Mouse (Mus musculus): ENCODE measurements around the gene Ppp2r5a.
A peak's percentile ranks its signal among the peaks of the same experiment; 100 is the strongest.

Gene Ppp2r5a

GRCm38 (mm10) chr1:191380843-191381242, 22.2 kb downstream of the Ppp2r5a start:
- no peak for ATAC-seq (ENCODE audit: low TSS enrichment)

- ATAC-seq (ENCODE audit: low TSS enrichment), result no peak
Observed at GRCm38 (mm10) chr1:191378080-191378479, 25.0 kb downstream of the Ppp2r5a start.

GRCm38 (mm10) chr1:191375644-191375998, 27.5 kb downstream of the Ppp2r5a start:
- ATAC-seq (ENCODE audit: low TSS enrichment), result no peak

- ATAC-seq (ENCODE audit: low TSS enrichment), result peak; percentile 31
Observed at GRCm38 (mm10) chr1:191374993-191375643, 28.0 kb downstream of the Ppp2r5a start.

GRCm38 (mm10) chr1:191369140-191369539, 33.9 kb downstream of the Ppp2r5a start:
- no peak for ATAC-seq (ENCODE audit: low TSS enrichment)

GRCm38 (mm10) chr1:191368193-191368592, 34.9 kb downstream of the Ppp2r5a start:
- ATAC-seq (ENCODE audit: low TSS enrichment), result no peak

- ATAC-seq (ENCODE audit: low TSS enrichment), result no peak
Observed at GRCm38 (mm10) chr1:191364477-191364876, 38.6 kb downstream of the Ppp2r5a start.

GRCm38 (mm10) chr1:191362412-191362811, 40.7 kb downstream of the Ppp2r5a start:
- no peak for ATAC-seq (ENCODE audit: low TSS enrichment)

GRCm38 (mm10) chr1:191359478-191359877, 43.6 kb downstream of the Ppp2r5a start:
- ATAC-seq (ENCODE audit: low TSS enrichment), result no peak

GRCm38 (mm10) chr1:191356936-191357335, 46.1 kb downstream of the Ppp2r5a start:
- no peak for ATAC-seq (ENCODE audit: low TSS enrichment)

GRCm38 (mm10) chr1:191353836-191354235, 49.2 kb downstream of the Ppp2r5a start:
- ATAC-seq (ENCODE audit: low TSS enrichment), result no peak

- ATAC-seq (ENCODE audit: low TSS enrichment), result peak; percentile 47; the same call in 1 of the 2 replicates
Observed at GRCm38 (mm10) chr1:191352786-191353488, 50.1 kb downstream of the Ppp2r5a start.

GRCm38 (mm10) chr1:191350355-191350754, 52.7 kb downstream of the Ppp2r5a start:
- no peak for ATAC-seq (ENCODE audit: low TSS enrichment)

GRCm38 (mm10) chr1:191349486-191350037, 53.5 kb downstream of the Ppp2r5a start:
- ATAC-seq (ENCODE audit: low TSS enrichment), result no peak

GRCm38 (mm10) chr1:191348996-191349395, 54.1 kb downstream of the Ppp2r5a start:
- no peak for ATAC-seq (ENCODE audit: low TSS enrichment)

- no peak for ATAC-seq (ENCODE audit: low TSS enrichment)
Observed at GRCm38 (mm10) chr1:191348592-191348991, 54.5 kb downstream of the Ppp2r5a start.

GRCm38 (mm10) chr1:191347602-191348001, 55.5 kb downstream of the Ppp2r5a start:
- ATAC-seq (ENCODE audit: low TSS enrichment), result no peak

GRCm38 (mm10) chr1:191340530-191340929, 62.5 kb downstream of the Ppp2r5a start:
- 0 out of 2 replicates have a peak, but pooled peaks have one; percentile 45 for ATAC-seq (ENCODE audit: low TSS enrichment)

- ATAC-seq (ENCODE audit: low TSS enrichment), result no peak
Observed at GRCm38 (mm10) chr1:191339876-191340275, 63.2 kb downstream of the Ppp2r5a start.

- ATAC-seq (ENCODE audit: low TSS enrichment), result no peak
Observed at GRCm38 (mm10) chr1:191334500-191334899, 68.6 kb downstream of the Ppp2r5a start.

- ATAC-seq (ENCODE audit: low TSS enrichment), result no peak
Observed at GRCm38 (mm10) chr1:191330356-191330755, 72.7 kb downstream of the Ppp2r5a start.

- ATAC-seq (ENCODE audit: low TSS enrichment), result no peak
Observed at GRCm38 (mm10) chr1:191328019-191328441, 75.0 kb downstream of the Ppp2r5a start.

- no peak for ATAC-seq (ENCODE audit: low TSS enrichment)
Observed at GRCm38 (mm10) chr1:191327258-191327657, 75.8 kb downstream of the Ppp2r5a start.
